Mouse (Mus musculus) neural tube, embryonic 11.5 days (tissue): ENCODE results near the gene Zfp383. TPM values are rescaled to one million over a fixed set of nuclear protein-coding genes. Genes with fewer than 3 reads are reported as not detected.

ENCODE experiments used
- ATAC-seq: fragments of 200-750 bp; cut with Nextera tagmentation; 2 replicates; pipeline ENCODE4 v1.8.0; 2017; ENCODE audit warnings: moderate number of reproducible peaks, mild to moderate bottlenecking, moderate TSS enrichment, moderate library complexity; ENCODE audit not compliant: insufficient read depth, low FRiP score, low TSS enrichment
- DNase-seq: peaks from one replicate; pipeline ENCODE4 v3.0.0-alpha.2; 2015; ENCODE audit warnings: low spot score
- H3K27ac ChIP-seq: fragments of 300-500 bp; sonication (generic); 2 replicates; pipeline ENCODE4 v1.5.1; 2014; ENCODE audit warnings: low read depth, mild to moderate bottlenecking, low read length
- H3K27me3 ChIP-seq: fragments of 300-500 bp; sonication (generic); 2 replicates; pipeline ENCODE4 v1.6.1; 2014; ENCODE audit warnings: mild to moderate bottlenecking, low read length, mixed read lengths; ENCODE audit not compliant: control insufficient read depth, insufficient read depth
- H3K36me3 ChIP-seq: fragments of 300-500 bp; sonication (generic); 2 replicates; pipeline ENCODE4 v1.6.1; 2014; ENCODE audit warnings: mild to moderate bottlenecking, low read length, moderate library complexity, mixed read lengths; ENCODE audit not compliant: control insufficient read depth, insufficient read depth
- H3K4me1 ChIP-seq: fragments of 300-500 bp; sonication (generic); 2 replicates; pipeline ENCODE4 v1.6.1; 2014; ENCODE audit warnings: low read length, mixed read lengths; ENCODE audit not compliant: control insufficient read depth, insufficient read depth
- H3K4me2 ChIP-seq: fragments of 300-500 bp; sonication (generic); 2 replicates; pipeline ENCODE4 v1.6.1; 2014; ENCODE audit warnings: low read depth, mild to moderate bottlenecking, moderate library complexity
- H3K4me3 ChIP-seq: fragments of 300-500 bp; sonication (generic); 2 replicates; pipeline ENCODE4 v1.5.1; 2014; ENCODE audit warnings: low read depth, low read length
- H3K9ac ChIP-seq: fragments of 300-500 bp; sonication (generic); 2 replicates; pipeline ENCODE4 v1.6.1; 2014; ENCODE audit warnings: mild to moderate bottlenecking, low read length
- H3K9me3 ChIP-seq: fragments of 300-500 bp; sonication (generic); 2 replicates; pipeline ENCODE4 v1.6.1; 2016; ENCODE audit warnings: low read length; ENCODE audit not compliant: control insufficient read depth
- WGBS: fragments of 180-500 bp; shearing (Covaris S2); extraction: QIAGEN DNeasy Blood & Tissue Kit; methylation state at CpG from one replicate; pipeline ENCODE4 v1.1.7; 2014; 5-methylcytosine and 5-hydroxymethylcytosine counted together
- polyA plus RNA-seq: library from polyadenylated mRNA; unstranded; fragments of >200 nt; fragmentation: Nextera tagmentation; extraction: Ambion mirVana; gene quantifications from 2 replicates; pipeline ENCODE4 v1.2.1, GENCODE M21; 2014

The Zfp383 gene
- polyA plus RNA-seq, 1 experiment from 2014 or later: 7.6 TPM

- Histone ChIP-seq H3K4me1 (no peaks in the 10 kb centered on the region), H3K27me3 (no peaks in the 10 kb centered on the region), H3K36me3 (peaks cover 16% of the 10 kb centered on the region), H3K9ac (no peak overlapping the region), H3K4me3 (no peak overlapping the region), H3K27ac (no peak overlapping the region), H3K4me2 (no peak overlapping the region), H3K9me3 (no peaks in the 10 kb centered on the region)
- no peak for DNase-seq
- WGBS: 40% methylated on average over 6 of the region's 6 CpGs
- no peak for ATAC-seq
These were observed 9.5 kb downstream of the Zfp383 start for GRCm38 (mm10) chr7:29917371-29918061.

GRCm38 (mm10) chr7:29918062-29918453 is 10.0 kb downstream of the Zfp383 start:
- Histone ChIP-seq H3K36me3 (peaks cover 16% of the 10 kb centered on the region), H3K27ac (no peak overlapping the region), H3K4me1 (no peaks in the 10 kb centered on the region), H3K27me3 (no peaks in the 10 kb centered on the region), H3K4me2 (no peak overlapping the region), H3K9me3 (no peaks in the 10 kb centered on the region), H3K9ac (no peak overlapping the region), H3K4me3 (no peak overlapping the region)
- DNase-seq (no peak), ATAC-seq (no peak)
- 82% methylated on average over 4 of the region's 4 CpGs for whole genome bisulfite sequencing

GRCm38 (mm10) chr7:29921439-29922093 is 13.5 kb downstream of the Zfp383 start:
- 84% methylated on average over 6 of the region's 6 CpGs for WGBS
- Histone ChIP-seq H3K9ac (no peak overlapping the region), H3K27me3 (no peaks in the 10 kb centered on the region), H3K4me3 (no peak overlapping the region), H3K4me2 (no peak overlapping the region), H3K27ac (no peak overlapping the region), H3K9me3 (no peaks in the 10 kb centered on the region), H3K36me3 (no peaks in the 10 kb centered on the region), H3K4me1 (no peaks in the 10 kb centered on the region)
- DNase-seq: no peak
- no peak for ATAC-seq

DNA sequence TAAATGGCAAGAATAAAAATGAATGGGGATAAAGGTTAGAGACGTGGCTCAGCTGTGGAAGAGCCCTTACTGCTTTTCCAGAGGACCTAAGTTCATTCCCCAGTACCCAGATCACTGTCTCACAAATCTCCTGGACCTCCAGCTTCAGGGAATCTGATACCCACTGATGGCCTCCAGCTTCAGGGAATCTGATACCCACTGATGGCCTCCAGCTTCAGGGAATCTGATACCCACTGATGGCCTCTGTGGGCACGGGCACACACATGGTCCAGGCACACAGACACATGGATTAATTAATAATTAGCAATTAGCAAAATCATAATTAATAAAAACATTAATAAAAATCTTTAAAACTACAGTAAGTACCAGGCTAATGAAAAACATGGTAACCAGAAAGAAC is 14.8 kb downstream of the Zfp383 start:
- no peak overlapping the region for H3K9ac ChIP-seq
- H3K4me3 ChIP-seq: no peak overlapping the region
- no peak overlapping the region for H3K27ac ChIP-seq
- H3K4me2 ChIP-seq: no peak overlapping the region
- H3K9me3 ChIP-seq: no peaks in the 10 kb centered on the region
- WGBS: 47% methylated on average over 2 of the region's 2 CpGs
- no peak for ATAC-seq
- H3K36me3 ChIP-seq: no peaks in the 10 kb centered on the region
- no peak for DNase-seq
- H3K27me3 ChIP-seq: no peaks in the 10 kb centered on the region
- H3K4me1 ChIP-seq: no peaks in the 10 kb centered on the region

DNA sequence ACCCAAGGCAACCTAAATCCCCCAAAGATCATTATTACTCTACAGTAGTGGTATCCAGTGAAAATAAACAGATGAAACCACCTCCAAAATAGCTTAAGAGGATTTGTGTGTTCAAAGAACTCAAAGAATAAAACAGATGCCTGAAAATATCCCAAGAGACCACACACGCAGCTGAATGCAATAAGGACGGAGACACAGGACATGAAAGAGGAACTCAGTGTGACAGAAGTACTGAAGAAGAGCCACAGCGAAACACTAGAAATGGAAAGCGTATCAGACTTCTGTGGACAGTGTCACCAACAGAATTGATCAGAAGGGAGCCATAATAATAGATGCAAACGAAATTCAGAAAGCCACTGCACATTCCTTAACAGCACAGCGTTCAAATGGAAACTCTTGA is 30.8 kb downstream of the Zfp383 start:
- H3K4me3 ChIP-seq: no peak overlapping the region
- H3K4me1 ChIP-seq: no peaks in the 10 kb centered on the region
- no peak overlapping the region for H3K27ac ChIP-seq
- H3K9ac ChIP-seq: no peak overlapping the region
- 88% methylated on average over 6 of the region's 6 CpGs for WGBS
- H3K27me3 ChIP-seq: no peaks in the 10 kb centered on the region
- no peak overlapping the region for H3K4me2 ChIP-seq
- DNase-seq: no peak
- no peak for ATAC-seq
- peaks cover 14% of the 10 kb centered on the region for H3K36me3 ChIP-seq
- H3K9me3 ChIP-seq: no peaks in the 10 kb centered on the region

GRCm38 (mm10) chr7:29941027-29941426 is 33.0 kb downstream of the Zfp383 start:
- Histone ChIP-seq H3K4me1 (no peaks in the 10 kb centered on the region), H3K36me3 (0 out of 2 replicates have a peak, but pooled peaks cover 3% of the 10 kb centered on the region), H3K27me3 (no peaks in the 10 kb centered on the region), H3K4me2 (no peak overlapping the region), H3K9me3 (no peaks in the 10 kb centered on the region), H3K27ac (no peak overlapping the region), H3K4me3 (no peak overlapping the region), H3K9ac (no peak overlapping the region)
- no peak for DNase-seq
- no peak for ATAC-seq
- 91% methylated on average over 11 of the region's 11 CpGs for WGBS

DNA sequence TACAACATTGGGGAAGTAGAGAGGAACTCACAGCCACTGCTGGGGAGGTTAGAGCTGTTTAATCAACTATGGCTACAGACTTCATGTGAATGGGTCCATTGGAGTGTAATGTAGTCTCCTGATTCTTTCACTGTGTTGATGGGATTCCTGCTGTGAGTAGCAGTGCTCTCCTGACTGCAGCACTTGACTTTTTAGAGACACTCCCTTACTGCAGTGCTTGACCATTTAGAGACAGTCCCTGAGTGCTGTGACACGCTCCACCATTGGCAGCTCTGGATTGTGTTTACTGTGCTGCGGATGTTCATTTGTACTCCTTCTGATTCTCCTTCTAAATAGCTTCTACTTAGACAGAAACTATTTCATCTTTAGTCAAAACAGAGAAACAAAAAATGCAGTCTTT is 34.7 kb downstream of the Zfp383 start:
- no peak overlapping the region for H3K4me3 ChIP-seq
- 0 out of 2 replicates have a peak, but pooled peaks cover 3% of the 10 kb centered on the region for H3K36me3 ChIP-seq
- no peaks in the 10 kb centered on the region for H3K9me3 ChIP-seq
- H3K4me1 ChIP-seq: no peaks in the 10 kb centered on the region
- H3K4me2 ChIP-seq: no peak overlapping the region
- no peaks in the 10 kb centered on the region for H3K27me3 ChIP-seq
- ATAC-seq (no peak), DNase-seq (no peak)
- H3K27ac ChIP-seq: no peak overlapping the region
- 53% methylated on average over 2 of the region's 2 CpGs for WGBS
- H3K9ac ChIP-seq: no peak overlapping the region

DNA sequence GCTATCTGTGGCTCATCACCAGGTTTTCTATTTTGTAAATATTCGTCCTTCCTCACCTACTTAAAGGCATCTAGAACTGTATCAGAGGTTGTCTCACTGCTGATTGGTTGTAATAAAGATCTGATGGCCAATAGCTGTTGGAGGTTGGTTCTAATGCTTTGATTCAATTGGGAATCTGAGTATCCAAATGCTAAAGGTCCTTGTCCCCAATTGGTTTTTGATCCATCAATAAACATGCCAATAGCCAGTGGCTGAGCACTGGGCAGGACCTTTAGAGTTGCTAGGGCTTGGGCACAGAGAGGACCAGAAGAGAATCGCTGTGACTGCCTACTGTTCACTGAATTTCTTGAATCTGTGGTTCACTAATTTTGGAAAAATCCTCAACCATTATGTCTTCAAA is 35.7 kb downstream of the Zfp383 start:
- Histone ChIP-seq H3K9me3 (no peaks in the 10 kb centered on the region), H3K36me3 (0 out of 2 replicates have a peak, but pooled peaks cover 5% of the 10 kb centered on the region), H3K4me2 (no peak overlapping the region), H3K27ac (no peak overlapping the region), H3K27me3 (no peaks in the 10 kb centered on the region), H3K4me1 (no peaks in the 10 kb centered on the region), H3K9ac (no peak overlapping the region), H3K4me3 (no peak overlapping the region)
- DNase-seq: no peak
- ATAC-seq: no peak
- 74% methylated on average over 2 of the region's 2 CpGs for WGBS

GRCm38 (mm10) chr7:29944201-29944600 is 36.2 kb downstream of the Zfp383 start:
- Histone ChIP-seq H3K4me3 (no peak overlapping the region), H3K9ac (no peak overlapping the region), H3K4me1 (no peaks in the 10 kb centered on the region), H3K36me3 (0 out of 2 replicates have a peak, but pooled peaks cover 5% of the 10 kb centered on the region), H3K27ac (no peak overlapping the region), H3K27me3 (no peaks in the 10 kb centered on the region), H3K4me2 (no peak overlapping the region), H3K9me3 (no peaks in the 10 kb centered on the region)
- WGBS: 67% methylated on average over 2 of the region's 2 CpGs
- DNase-seq (no peak), ATAC-seq (no peak)
